Mouse (Mus musculus) frontal cortex, adult (tissue): ENCODE measurements around the gene Krtap24-1.

Experiments used
- ATAC-seq: cut with Nextera tagmentation; 2 replicates; pipeline ENCODE4 v1.9.2; 2017; ENCODE audit warnings: mild to moderate bottlenecking, moderate library complexity, mixed read lengths; ENCODE audit not compliant: low TSS enrichment

Gene Krtap24-1

GRCm38 (mm10) chr16:88563045-88563913, 48.8 kb downstream of the Krtap24-1 start, which contains the start of gene Cldn8:
Gene Cldn8 (minus strand): TSS chr16:88563183.
- ATAC-seq = no peak

- ATAC-seq = no peak
Observed at GRCm38 (mm10) chr16:88561617-88562164, 50.4 kb downstream of the Krtap24-1 start.
